Mouse (Mus musculus): ENCODE data around the gene Fn1.

Fn1 gene

GRCm38 (mm10) chr1:71652551-71653399 lies at the start of gene Fn1:
Gene Fn1, minus strand, starts transcription at chr1:71653200.
- in situ Hi-C loops (cut with MboI; ENCODE audit: unreplicated experiment in 2 of 2) = no loop called here

DNA sequence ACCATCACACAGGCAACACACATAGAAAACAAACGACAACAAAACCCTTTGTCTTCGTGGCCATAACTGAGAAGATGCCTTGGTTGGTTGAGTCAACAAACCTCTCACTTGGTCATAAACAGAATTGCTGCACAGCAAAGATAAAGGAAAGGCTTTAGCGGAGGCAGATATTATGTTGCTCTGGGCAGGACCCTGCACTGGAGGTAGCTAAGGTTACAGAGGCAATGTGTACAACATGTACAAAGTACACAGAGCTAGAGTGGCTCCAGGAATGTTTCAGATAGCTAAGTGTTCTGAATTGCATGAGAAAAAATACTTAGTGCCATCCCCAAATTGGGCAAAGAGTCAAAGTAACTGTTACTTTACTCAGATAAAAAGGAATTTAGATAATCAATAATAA lies 43.1 kb upstream of the Fn1 start:
- in situ Hi-C loops (cut with MboI; ENCODE audit: unreplicated experiment in 2 of 2) = no loop called here

GRCm38 (mm10) chr1:71691472-71692277 lies 38.7 kb upstream of the Fn1 start:
- in situ Hi-C loops (cut with MboI; ENCODE audit: unreplicated experiment in 2 of 2) = no loop called here

- in situ Hi-C loops (cut with MboI; ENCODE audit: unreplicated experiment in 2 of 2) = no loop called here
These were observed 35.9 kb upstream of the Fn1 start for GRCm38 (mm10) chr1:71688926-71689303.

DNA sequence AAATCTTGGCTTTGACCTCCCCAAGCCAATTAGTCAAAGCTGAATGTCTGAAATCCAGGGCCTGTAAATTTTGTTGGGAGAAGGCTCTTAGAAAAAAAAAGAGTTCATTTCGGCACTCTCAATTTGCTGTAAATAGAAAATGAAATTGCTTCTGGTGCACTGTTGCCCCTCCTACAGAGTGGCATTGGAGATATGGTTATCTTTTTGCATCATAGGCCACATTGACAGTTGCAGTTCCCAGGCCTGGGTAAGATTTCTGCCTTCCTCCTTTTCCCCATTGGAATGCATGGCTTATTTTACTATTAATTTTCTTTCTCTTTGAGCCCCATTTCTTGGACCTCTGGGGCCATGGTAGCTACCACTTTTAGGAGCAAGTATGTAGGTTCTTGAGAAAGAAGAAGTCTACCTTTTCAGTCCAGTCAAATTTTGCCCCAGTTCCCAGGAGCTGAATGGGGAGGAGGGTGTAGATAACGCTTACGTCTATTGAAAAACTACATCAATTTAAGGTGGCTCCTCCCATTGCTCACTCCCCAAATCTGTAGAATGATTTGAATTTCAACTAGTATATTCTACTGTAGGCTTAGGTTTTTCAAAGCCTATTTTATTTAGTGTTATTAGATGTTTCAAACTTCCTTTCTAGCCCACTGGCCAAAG lies 35.4 kb upstream of the Fn1 start:
- in situ Hi-C loops (cut with MboI; ENCODE audit: unreplicated experiment in 2 of 2) = no loop called here

- in situ Hi-C loops (cut with MboI; ENCODE audit: unreplicated experiment in 2 of 2) = no loop called here
These were observed 33.8 kb upstream of the Fn1 start for GRCm38 (mm10) chr1:71686791-71687190.

- in situ Hi-C loops (cut with MboI; ENCODE audit: unreplicated experiment in 2 of 2) = no loop called here
These were observed 30.7 kb upstream of the Fn1 start for GRCm38 (mm10) chr1:71683736-71684135.

DNA sequence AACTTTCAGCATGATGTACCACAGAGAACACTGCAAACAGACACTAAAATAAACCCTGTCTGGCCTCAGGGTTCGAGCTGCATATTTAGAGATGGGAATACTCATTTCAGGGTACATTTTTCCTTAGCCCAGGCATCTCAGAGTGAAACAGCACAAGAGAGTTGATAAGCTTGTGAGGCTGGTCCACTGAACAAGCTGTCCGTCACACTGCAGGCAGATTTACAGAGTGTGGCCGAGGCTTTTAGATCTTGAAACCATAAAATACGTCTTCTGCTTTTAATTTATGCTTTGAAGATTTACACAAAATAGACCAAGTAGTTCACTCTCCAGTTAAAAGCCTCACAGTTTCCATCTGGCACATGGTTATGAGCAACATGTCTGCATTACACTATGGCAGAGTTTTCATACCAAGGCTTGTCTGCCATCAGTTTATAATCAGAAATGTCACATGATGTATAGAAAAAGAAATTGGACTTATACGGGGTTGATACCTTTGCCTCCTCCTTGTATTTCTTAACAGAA lies 29.3 kb upstream of the Fn1 start:
- in situ Hi-C loops (cut with MboI; ENCODE audit: unreplicated experiment in 2 of 2) = no loop called here

GRCm38 (mm10) chr1:71681306-71681705 lies 28.3 kb upstream of the Fn1 start:
- in situ Hi-C loops (cut with MboI; ENCODE audit: unreplicated experiment in 2 of 2) = no loop called here

GRCm38 (mm10) chr1:71680046-71680672 lies 27.2 kb upstream of the Fn1 start:
- in situ Hi-C loops (cut with MboI; ENCODE audit: unreplicated experiment in 2 of 2) = no loop called here

DNA sequence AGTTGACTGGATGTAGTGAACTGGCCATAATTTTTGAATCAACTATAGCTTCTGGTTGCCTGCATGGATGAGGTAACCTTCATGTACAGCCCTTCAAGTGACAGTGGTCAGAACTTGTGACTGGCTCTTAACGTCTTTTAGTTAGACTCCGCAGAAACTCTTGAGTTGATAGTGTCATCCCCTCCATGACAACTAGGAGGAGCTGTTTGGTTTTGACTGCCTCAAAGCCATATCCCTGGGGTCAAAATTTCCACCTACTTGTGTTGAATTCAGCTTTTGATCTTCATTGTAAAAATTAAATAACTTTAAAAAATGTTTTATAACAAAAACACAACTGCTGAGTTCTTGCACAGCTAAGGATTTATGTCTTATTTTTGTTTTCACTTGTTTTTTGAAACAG lies 22.4 kb upstream of the Fn1 start:
- in situ Hi-C loops (cut with MboI; ENCODE audit: unreplicated experiment in 2 of 2) = loop anchor here in 1 of 2 experiments (5.0 kb wide), 1 partner anchor 447 kb away; no protein-coding TSS in a partner anchor

GRCm38 (mm10) chr1:71674274-71674673 lies 21.3 kb upstream of the Fn1 start:
- in situ Hi-C loops (cut with MboI; ENCODE audit: unreplicated experiment in 2 of 2) = loop anchor here in 1 of 2 experiments (5.0 kb wide), 1 partner anchor 448 kb away; no protein-coding TSS in a partner anchor

DNA sequence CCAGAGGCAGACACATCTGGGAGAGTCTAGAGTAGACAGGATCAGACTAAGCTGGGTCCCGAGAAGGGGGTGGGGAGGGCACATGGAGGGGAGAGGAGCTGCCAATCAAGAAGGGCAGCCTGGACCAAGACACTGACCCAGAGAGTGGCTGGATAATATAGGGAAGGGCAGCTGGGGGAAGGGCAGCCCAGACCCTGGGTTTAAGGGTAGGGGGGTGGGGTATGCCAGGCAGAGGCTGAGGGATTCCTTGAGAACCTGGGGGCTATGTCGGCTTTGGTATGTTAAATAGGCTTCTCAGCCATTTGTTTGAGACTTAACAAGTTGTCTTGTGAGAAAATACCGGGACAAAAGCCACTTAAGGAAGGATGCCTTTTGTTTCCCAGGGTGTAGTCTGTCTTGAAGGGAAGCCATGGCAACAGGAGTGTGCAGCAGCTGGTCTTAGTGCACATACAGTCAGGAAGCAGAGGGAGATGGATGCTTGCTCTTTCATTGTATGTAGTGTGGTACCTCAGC lies 20.5 kb upstream of the Fn1 start:
- in situ Hi-C loops (cut with MboI; ENCODE audit: unreplicated experiment in 2 of 2) = loop anchor here in 1 of 2 experiments (5.0 kb wide), 1 partner anchor 449 kb away; no protein-coding TSS in a partner anchor

DNA sequence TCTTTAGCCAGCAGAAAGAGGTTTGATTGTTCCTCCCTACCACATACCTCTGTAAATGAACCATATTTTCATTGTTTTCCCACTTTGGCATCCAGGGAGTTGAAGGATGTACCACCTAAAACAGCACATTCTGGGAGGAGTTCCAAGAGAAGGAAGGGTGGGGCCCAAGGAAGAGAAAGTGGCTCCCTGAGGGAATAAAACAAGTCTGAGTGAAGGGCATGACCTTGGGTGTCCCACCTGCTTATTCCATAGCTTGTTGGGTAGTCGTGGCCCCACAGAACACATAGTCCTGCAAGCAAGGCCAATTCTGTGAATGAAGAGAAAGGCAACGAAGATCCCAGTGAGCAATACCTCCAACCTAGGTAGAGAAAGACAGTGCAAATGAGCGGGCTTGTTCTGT lies 19.3 kb upstream of the Fn1 start:
- in situ Hi-C loops (cut with MboI; ENCODE audit: unreplicated experiment in 2 of 2) = loop anchor here in 1 of 2 experiments (5.0 kb wide), 1 partner anchor 450 kb away; no protein-coding TSS in a partner anchor

GRCm38 (mm10) chr1:71663242-71663641 lies 10.2 kb upstream of the Fn1 start:
- in situ Hi-C loops (cut with MboI; ENCODE audit: unreplicated experiment in 2 of 2) = no loop called here

GRCm38 (mm10) chr1:71658632-71659031 lies 5.6 kb upstream of the Fn1 start:
- in situ Hi-C loops (cut with MboI; ENCODE audit: unreplicated experiment in 2 of 2) = no loop called here

DNA sequence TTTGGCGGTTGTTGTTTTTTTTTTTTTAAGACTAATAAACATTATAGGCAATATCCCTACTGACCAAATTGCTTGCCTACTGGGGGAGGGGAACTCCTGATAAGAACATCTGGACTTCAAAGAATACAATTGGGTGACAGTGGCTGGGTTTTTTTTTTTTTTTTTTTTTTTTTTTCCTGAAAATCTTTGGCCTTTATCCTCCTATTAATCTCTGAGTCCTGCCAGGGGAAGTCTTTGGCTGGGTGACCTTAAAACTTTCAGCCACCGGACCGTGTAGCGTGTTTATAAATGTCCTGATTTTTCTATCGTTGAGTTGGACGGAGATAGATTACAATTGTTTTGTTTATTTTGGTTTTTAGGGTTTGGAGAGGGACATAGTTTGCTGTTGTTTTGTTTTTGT lies 3.3 kb upstream of the Fn1 start:
- in situ Hi-C loops (cut with MboI; ENCODE audit: unreplicated experiment in 2 of 2) = no loop called here

GRCm38 (mm10) chr1:71654221-71654620 lies 1.2 kb upstream of the Fn1 start:
- in situ Hi-C loops (cut with MboI; ENCODE audit: unreplicated experiment in 2 of 2) = no loop called here

DNA sequence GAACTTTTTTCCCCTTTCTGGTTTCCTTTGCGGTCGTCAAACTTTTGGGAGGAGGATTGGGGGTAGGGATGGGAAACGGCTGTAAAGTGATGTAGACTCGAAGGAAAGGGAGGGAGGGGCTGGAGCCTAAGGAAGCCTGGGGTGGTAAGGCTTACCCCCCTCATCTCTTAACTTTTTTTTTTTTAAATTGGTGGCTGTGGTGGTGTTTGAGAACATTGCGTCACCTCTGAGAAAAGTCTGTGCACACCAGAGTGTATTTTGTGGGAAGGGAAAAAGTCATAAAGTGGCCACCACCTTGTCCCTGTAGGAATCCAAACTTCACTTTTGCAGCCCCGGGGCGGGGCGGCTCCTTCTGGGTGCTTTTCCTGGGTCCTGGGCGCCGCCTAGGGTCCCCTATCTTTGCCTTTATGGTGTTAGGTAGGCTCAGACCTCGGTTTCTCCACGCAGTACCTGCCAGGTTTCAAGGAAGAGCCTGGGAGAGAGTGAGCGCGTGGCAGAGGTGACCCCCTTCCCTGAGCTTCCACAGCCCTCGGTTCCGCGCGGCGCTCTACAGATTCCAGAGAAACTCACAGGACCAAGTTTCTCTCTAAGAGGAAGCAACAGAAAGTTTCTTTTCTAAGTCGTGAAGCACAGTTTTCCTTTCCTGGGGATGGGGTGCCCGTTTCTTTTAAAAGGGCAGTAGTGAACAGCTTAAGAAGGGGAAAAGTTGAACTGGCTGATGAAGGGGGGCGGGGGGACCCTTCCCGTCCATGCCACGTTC lies 580 bp upstream of the Fn1 start:
- in situ Hi-C loops (cut with MboI; ENCODE audit: unreplicated experiment in 2 of 2) = no loop called here
